Mouse (Mus musculus): ENCODE measurements around the gene Mchr1. TPM values are rescaled to one million over a fixed set of nuclear protein-coding genes. Genes with fewer than 3 reads are reported as not detected.
A peak's percentile ranks its signal among the peaks of the same experiment; 100 is the strongest.

Gene Mchr1
- total RNA-seq, 4 experiments from 2014 or later, result 2.1 to 6.9 (median 4.4) TPM

- no peak for DNase-seq (ENCODE audit: low spot score in 2 of 2)
Observed at GRCm38 (mm10) chr15:81227275-81227674, 8.0 kb upstream of the Mchr1 start.

GRCm38 (mm10) chr15:81228258-81228657 is 7.0 kb upstream of the Mchr1 start:
- no peak for DNase-seq (ENCODE audit: low spot score in 2 of 2)

GRCm38 (mm10) chr15:81229791-81230190 is 5.5 kb upstream of the Mchr1 start:
- DNase-seq (ENCODE audit: low spot score in 2 of 2), result no peak

DNA sequence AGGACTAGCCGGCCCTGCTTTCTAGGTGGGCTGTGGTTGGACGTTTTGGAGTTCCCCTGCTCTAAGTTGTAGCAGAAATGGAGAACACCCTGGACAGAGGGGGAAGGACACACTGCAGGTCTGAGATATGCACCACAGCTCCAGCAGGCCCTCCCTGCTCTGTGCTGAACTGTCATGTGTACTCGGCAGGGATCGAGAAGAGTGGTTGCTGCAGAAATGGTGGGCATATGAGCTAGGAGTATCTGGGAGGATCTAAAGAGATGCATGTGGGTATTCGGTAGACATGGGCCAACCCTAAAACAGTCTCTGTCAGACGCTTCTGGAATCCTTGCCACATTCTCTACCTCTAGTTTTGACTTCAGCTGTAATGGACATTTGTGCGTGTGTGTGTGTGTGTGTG is 4.0 kb upstream of the Mchr1 start:
- DNase-seq (ENCODE audit: low spot score in 2 of 2), result no peak

DNA sequence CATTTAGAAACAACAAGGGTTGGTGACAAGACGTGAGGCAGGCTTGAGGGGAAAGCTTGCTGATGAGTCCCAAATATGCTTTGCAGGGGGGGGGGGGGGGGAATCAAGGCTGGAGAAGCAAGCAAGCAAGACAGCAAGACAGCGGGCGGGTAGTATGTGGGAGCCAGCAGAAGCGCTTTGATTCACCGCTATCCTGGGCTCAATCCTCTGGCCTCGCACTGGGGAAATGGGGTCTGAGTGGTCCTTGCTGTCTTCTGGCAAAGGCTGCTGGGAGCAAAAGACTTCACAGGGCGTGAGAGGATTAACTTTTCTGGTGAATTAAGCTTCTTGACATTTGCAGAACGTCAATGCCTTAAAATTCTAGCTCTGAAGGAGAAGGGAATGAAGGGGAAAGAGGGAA is 763 bp downstream of the Mchr1 start:
- DNase-seq (ENCODE audit: low spot score in 2 of 2), result no peak

DNA sequence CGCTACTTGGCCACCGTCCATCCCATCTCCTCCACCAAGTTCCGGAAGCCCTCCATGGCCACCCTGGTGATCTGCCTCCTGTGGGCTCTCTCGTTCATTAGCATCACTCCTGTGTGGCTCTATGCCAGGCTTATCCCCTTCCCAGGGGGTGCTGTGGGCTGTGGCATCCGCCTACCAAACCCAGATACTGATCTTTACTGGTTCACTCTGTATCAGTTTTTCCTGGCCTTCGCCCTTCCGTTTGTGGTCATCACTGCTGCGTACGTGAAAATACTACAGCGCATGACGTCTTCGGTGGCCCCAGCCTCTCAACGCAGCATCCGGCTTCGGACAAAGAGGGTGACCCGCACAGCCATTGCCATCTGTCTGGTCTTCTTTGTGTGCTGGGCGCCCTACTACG is 2.2 kb downstream of the Mchr1 start:
- DNase-seq (ENCODE audit: low spot score in 2 of 2), result no peak

DNA sequence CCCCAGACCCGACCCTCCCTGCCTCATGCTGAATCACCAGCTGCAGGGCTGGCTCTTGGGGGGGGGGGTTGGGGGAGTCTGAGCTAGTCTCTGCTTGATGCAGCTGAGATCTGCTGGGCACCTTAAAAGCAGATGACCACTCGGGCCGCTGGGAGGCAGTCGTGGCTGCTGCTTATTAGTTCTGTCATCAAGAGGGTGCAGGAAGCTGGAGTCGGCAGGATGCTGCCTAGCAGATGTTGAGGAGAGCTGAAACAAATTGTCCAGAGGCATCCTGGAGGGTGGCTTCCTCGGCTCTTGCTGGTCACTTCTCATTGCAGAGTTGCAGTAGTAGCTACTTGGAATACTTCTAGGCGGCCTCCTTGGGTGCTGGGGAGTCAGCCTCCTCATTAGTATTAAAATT is 4.0 kb downstream of the Mchr1 start:
- peak in 1 of 2 experiments; percentile 51 for DNase-seq (ENCODE audit: low spot score in 2 of 2)

DNA sequence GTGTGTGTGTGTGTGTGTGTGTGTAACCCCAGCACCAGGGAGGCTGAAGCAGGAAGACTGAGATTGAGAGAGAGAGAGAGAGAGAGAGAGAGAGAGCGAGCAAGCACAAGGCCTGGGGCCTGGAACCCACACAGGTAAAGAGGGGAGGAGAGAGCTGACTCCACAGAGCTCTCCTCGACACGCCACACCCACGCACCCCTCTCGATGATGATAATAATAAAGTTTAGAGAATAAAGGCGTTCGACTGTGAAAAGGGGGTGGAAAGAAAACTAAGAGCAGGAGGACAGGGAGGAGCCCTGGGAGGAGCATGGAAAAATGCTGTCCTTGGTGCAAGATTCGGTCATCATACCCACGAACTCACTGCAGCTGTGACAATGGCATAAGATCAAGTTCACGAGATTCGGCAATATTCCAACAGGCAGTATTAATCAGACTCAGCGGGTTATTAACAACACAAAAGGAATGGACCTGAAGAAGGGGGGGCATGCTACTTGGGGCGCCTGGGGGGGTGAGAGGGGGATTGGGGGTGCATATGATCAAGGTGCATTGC is 4.6 kb downstream of the Mchr1 start:
- DNase-seq (ENCODE audit: low spot score in 2 of 2), result no peak

DNA sequence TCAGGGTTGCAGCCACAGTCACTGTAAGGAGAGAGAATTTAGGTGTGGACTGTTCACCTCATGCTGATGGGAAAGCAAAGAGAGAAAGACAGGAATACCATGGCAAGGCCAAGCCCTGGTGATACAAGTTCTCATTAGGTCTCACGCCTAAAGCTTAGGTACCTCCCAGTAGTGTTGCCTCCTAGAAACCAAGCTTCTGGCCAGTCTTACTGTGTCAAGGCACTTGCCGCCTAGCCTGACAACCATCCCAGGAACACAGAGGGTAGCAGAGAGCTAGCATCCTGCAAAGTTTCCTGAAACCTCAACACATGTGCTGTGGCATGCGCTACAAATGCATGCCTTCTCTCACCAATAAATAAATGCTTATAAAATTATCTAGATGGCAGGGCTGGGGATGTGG is 11.6 kb downstream of the Mchr1 start:
- no peak for DNase-seq (ENCODE audit: low spot score in 2 of 2)

DNA sequence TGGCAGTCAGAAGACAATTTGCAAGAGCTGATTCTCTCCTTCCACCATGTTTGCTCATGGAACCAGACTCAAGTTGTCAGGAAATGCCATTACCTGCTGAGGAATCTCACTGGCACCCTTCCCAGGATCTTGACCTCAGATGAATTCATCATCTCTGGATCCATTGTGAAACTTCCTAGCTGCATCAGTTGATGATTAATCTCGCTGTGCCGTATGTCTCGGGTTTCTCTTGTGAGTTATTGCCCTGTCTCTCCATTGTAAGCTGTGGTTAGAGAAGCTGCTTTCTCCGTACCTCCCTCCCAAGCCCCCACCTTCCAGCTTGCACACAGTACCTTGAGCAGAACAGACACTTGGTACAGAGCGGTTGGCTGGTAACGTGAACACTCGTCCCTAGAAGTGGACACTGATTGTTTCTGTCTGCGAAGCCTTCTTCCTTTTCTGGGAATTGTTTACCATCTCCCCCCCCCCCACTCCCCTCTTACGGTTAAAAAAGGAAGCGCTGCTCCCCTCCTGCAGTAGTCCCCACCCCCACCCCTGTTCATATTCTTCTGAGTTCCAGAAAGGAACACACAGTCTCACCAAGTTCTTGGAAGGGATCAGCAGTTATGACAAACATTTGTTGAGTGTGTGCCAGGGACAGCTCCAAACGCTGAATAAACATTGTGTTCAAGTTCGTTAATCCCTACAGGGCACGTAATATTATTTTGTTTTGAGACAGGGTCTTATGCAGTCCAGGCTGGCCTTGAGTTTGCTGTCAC is 12.5 kb downstream of the Mchr1 start:
- peak in 1 of 2 experiments; percentile 56 for DNase-seq (ENCODE audit: low spot score in 2 of 2)

DNA sequence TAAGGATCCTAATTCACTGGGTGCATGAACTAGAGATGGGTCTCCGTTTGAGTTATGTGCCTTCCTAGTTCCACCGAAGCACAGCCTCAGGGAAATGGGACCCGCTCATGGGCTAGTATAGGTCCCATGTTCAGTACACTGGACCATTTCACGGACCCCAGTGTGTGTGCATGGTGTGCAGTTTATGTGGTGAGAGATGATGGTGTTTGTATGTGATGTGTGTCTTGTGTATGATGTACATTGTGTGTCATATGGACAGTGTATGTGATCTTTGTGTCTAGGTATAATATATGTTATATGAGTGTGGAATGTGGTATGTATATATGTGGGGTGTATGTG is 13.0 kb downstream of the Mchr1 start:
- no peak for DNase-seq (ENCODE audit: low spot score in 2 of 2)

GRCm38 (mm10) chr15:81248951-81249579 is 13.8 kb downstream of the Mchr1 start:
- DNase-seq (ENCODE audit: low spot score in 2 of 2), result no peak

- no peak for DNase-seq (ENCODE audit: low spot score in 2 of 2)
Observed at GRCm38 (mm10) chr15:81252626-81253174, 17.4 kb downstream of the Mchr1 start.

GRCm38 (mm10) chr15:81253585-81253984 is 18.3 kb downstream of the Mchr1 start:
- DNase-seq (ENCODE audit: low spot score in 2 of 2), result no peak

DNA sequence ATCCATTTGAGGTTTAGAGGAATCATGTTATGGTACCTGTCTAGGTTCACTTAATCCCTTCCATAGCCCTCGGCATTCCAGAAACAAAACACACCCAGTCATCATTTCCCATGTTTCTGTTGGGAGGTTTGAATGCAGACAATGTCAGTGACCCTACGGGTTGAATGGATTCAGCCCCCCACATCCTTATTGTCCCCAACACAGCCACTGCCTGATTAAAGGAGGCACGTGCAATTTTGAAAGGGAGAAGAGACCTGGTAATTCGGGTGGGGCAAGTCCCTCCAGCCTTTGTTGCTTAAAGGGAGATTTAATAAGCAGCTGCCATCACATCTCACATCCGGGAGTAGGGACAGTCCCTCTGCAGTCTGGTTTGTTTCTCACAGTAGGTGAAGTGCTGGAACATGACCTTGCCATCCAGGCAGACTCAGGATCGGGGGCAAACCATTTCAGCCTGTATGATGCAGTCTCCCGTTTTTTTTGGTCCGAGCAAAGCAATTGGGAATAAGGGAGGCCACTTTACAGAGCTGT is 18.9 kb downstream of the Mchr1 start:
- no peak for DNase-seq (ENCODE audit: low spot score in 2 of 2)

DNA sequence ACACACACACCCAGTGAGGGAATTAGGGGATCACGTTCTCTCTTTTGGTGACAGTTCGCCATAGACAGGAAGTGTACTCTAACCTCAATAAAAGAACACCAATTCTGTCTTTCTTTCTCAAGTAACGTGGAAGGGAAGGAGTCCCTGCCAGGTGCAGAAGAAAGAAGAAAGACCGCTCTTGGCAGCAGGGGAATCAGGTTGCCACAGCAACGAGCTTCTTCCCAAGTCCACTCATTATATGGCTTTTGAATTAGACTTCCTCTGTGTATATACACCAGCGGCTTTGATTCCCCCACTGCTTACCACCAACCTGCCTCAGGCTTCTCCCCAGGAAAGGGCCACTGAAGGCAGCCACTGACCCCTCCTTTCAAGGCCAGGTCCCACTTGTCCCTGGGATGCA is 19.8 kb downstream of the Mchr1 start:
- no peak for DNase-seq (ENCODE audit: low spot score in 2 of 2)

DNA sequence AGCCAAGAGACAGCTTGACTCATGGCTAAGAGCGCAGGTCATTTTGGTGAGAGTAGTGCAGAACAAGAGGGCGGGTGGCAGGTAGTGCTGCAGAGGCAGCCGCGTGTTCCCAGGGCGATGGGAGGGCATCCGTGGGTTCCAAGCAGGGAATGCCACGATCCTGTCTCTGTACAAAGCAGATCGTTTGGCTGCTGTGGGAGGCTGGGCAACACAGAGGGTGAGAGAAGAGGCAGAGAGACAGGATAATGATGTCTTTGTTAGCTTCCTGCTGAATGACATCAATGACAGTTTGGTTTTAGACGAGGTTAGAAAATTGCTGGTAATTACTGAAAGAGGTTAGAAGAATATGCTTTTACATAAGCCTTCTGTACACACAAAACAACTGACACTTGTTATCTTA is 23.0 kb downstream of the Mchr1 start:
- DNase-seq (ENCODE audit: low spot score in 2 of 2), result no peak

- no peak for DNase-seq (ENCODE audit: low spot score in 2 of 2)
Observed at GRCm38 (mm10) chr15:81259304-81259703, 24.0 kb downstream of the Mchr1 start.

GRCm38 (mm10) chr15:81260208-81260607 is 24.9 kb downstream of the Mchr1 start:
- no peak for DNase-seq (ENCODE audit: low spot score in 2 of 2)

GRCm38 (mm10) chr15:81264392-81265095 is 29.2 kb downstream of the Mchr1 start:
- DNase-seq (ENCODE audit: low spot score in 2 of 2), result peak; percentile 65 to 81

- DNase-seq (ENCODE audit: low spot score in 2 of 2), result no peak
Observed at GRCm38 (mm10) chr15:81267416-81267815, 32.1 kb downstream of the Mchr1 start.

Data from gastrocnemius, adult 8-10 months (tissue).